In the genomic region with DNA sequence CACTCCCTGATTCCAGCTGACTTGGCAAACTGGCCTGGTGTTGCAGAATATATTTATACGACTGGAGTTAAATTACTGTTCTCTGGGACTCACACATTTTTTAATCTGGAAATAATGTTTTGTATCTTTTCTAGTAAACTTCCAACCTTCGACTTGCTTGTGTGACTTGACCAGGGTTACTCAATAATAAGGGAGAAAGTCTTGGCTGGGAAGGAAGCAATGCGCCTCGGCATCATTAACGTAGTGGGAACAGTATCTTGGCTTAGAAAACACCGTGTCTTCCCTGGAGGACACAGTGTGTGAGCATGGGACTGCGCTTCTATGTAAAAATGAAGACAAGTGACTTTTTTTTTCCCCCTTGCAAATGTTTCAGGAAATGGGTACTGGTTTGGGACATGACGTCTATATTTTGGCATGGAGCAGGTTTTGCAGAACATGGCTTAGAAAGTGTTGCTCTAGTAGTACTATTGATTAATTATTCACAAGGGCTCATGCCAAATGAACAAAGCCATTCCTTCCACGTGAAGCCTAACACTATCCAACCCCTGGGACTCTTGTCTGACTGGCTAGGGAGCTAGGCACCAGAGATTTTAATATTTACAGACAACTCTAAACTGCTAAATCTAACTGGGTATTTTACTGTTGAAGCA, we compare ENCODE assay signal across 18 mouse cellular contexts. TPM values are rescaled to one million over a fixed set of nuclear protein-coding genes. Genes with fewer than 3 reads are reported as not detected.
DNase-seq lines count a peak whose midpoint lies in the region; ATAC-seq and TF ChIP-seq lines count a peak whose summit lies in the region.
"Had no signal": no experiment of that assay in that cellular context is flagged by ENCODE, and none has a peak within 500 bp of the region (broad histone marks: within the 10 kb centered on the region; RNA-seq: fewer than 3 reads in every experiment).

No protein-coding gene starts in this region.

- WGBS in kidney, embryonic 16.5 days: 64% methylated on average over 9 of the region's 9 CpGs

- peaks cover 7% of the 10 kb centered on the region; the same call in 1 of the 2 replicates for H3K36me3 ChIP-seq in kidney, embryonic 16.5 days (ENCODE audit: insufficient read depth, low read length)
- H3K36me3 ChIP-seq: G1E; intestine, embryonic 15.5 days had no signal

- DNase-seq in gastrocnemius, adult 18-20 months (ENCODE audit: low spot score): peak; percentile 46
- no peak for DNase-seq in gastrocnemius, postnatal 36 days
- peak; percentile 76 for DNase-seq in kidney, adult 9 months
- DNase-seq in kidney, postnatal 25 days: no peak
- DNase-seq in lung, postnatal 36 days: peak; percentile 29
- DNase-seq in left cerebral cortex, adult 2 months (ENCODE audit: extremely low spot score in 1 of 2, low spot score in 2 of 2): no peak
- DNase-seq: cerebellum, adult 9-11 months; heart, postnatal 36 days; layer of hippocampus, postnatal 36 days; right cerebral cortex, postnatal 14 days had no signal

- H3K9ac ChIP-seq in kidney, embryonic 16.5 days (replicated peaks; ENCODE audit: low read length): no peak overlapping the region
- H3K9ac ChIP-seq: hindbrain, embryonic 14.5 days; intestine, embryonic 15.5 days; midbrain, embryonic 15.5 days had no signal

- H3K27ac ChIP-seq in kidney, embryonic 16.5 days (ENCODE audit: low read length): peak overlapping the region; percentile 5; the same call in 1 of the 2 replicates
- H3K27ac ChIP-seq in left cerebral cortex, adult 2 months: no peak overlapping the region
- H3K27ac ChIP-seq: hindbrain, embryonic 14.5 days; intestine, embryonic 15.5 days; midbrain, embryonic 15.5 days had no signal

- no peaks in the 10 kb centered on the region for H3K9me3 ChIP-seq in kidney, embryonic 16.5 days (ENCODE audit: low read length)
- H3K9me3 ChIP-seq: G1E; intestine, embryonic 15.5 days; midbrain, embryonic 15.5 days had no signal

- intact Hi-C loops in gastrocnemius, postnatal 36 days (cut with DNase I): no loop called here
- intact Hi-C loops in left cerebral cortex, adult 2 months (cut with DNase I): no loop called here

- no peak for TF ChIP-seq CTCF in left cerebral cortex, adult 2 months (IDR thresholded peaks at IDR 0.05)

- ATAC-seq in kidney, embryonic 16.5 days (ENCODE audit: low FRiP score, low TSS enrichment): no peak
- ATAC-seq in megakaryocyte, adult 5-6 weeks (ENCODE audit: poor library complexity, severe bottlenecking): no peak
- ATAC-seq: forebrain, embryonic 14.5 days; intestine, embryonic 15.5 days; midbrain, embryonic 15.5 days had no signal

- H3K4me3 ChIP-seq in kidney, embryonic 16.5 days (ENCODE audit: low read length): no peak overlapping the region
- no peak overlapping the region for H3K4me3 ChIP-seq in left cerebral cortex, adult 2 months
- H3K4me3 ChIP-seq: intestine, embryonic 15.5 days; midbrain, embryonic 15.5 days; myocyte had no signal

- H3K27me3 ChIP-seq in kidney, embryonic 16.5 days (ENCODE audit: insufficient read depth, low read length): no peaks in the 10 kb centered on the region
- H3K27me3 ChIP-seq: intestine, embryonic 15.5 days; midbrain, embryonic 15.5 days had no signal

- no peaks in the 10 kb centered on the region for H3K4me1 ChIP-seq in kidney, embryonic 16.5 days (ENCODE audit: insufficient read depth, low read length)
- H3K4me1 ChIP-seq: intestine, embryonic 15.5 days; midbrain, embryonic 15.5 days had no signal

- no peak overlapping the region for H3K4me2 ChIP-seq in kidney, embryonic 16.5 days (replicated peaks; ENCODE audit: low read depth, low read length)
- H3K4me2 ChIP-seq: hindbrain, embryonic 14.5 days; intestine, embryonic 15.5 days; midbrain, embryonic 15.5 days had no signal

RNA-seq across cellular contexts. Expression of a gene that starts 39.8 kb away (rescaled TPM):
- 1 to 10 TPM; 1.2 to 1.9 TPM for total RNA-seq in gastrocnemius, adult 18-20 months (2021)
- total RNA-seq in gastrocnemius, postnatal 36 days (2021): 1 to 10 TPM; 1.6 to 2.2 TPM
- polyA plus RNA-seq in kidney, embryonic 16.5 days (2015; fragmentation: Nextera tagmentation; extraction: Ambion mirVana): 22.0 and 22.3 TPM in 2 replicates
- 1 to 10 TPM; 7.9 to 8.4 TPM for total RNA-seq in left cerebral cortex, adult 2 months (2021)
- not detected in 2 replicates for total RNA-seq in megakaryocyte, adult 5-6 weeks (2015)
- total RNA-seq in megakaryocyte, adult 5-6 weeks (2017): not detected in 2 replicates
- polyA plus RNA-seq: G1E had no signal

Comparison
In these comparisons a context has a peak if more than half of its experiments do, and no peak if none do; other contexts are left out.
1. DNase-seq: peak in gastrocnemius, adult 18-20 months (single experiment), kidney, adult 9 months (single experiment) and lung, postnatal 36 days (single experiment); none in gastrocnemius, postnatal 36 days (0 of 2), kidney, postnatal 25 days (0 of 2) and left cerebral cortex, adult 2 months (0 of 2).